Mouse (Mus musculus) intestine, postnatal 0 days (tissue): ENCODE data around the gene Uggt2. TPM values are rescaled to one million over a fixed set of nuclear protein-coding genes. Genes with fewer than 3 reads are reported as not detected.

Source experiments
- ATAC-seq: fragments of 200-750 bp; cut with Nextera tagmentation; 2 replicates; pipeline ENCODE4 v1.8.0; 2017; ENCODE audit warnings: mild to moderate bottlenecking, moderate TSS enrichment, moderate library complexity
- H3K27ac ChIP-seq: fragments of 300-500 bp; sonication (generic); 2 replicates; pipeline ENCODE4 v1.5.1; 2014; ENCODE audit warnings: mild to moderate bottlenecking, low read depth, low read length, moderate library complexity
- H3K27me3 ChIP-seq: fragments of 300-500 bp; sonication (generic); replicated peaks from 2 replicates; pipeline ENCODE4 v1.6.1; 2014; ENCODE audit warnings: low read length, mixed read lengths; ENCODE audit not compliant: control insufficient read depth, insufficient read depth
- H3K36me3 ChIP-seq: fragments of 300-500 bp; sonication (generic); 2 replicates; pipeline ENCODE4 v1.6.1; 2014; ENCODE audit warnings: mild to moderate bottlenecking, moderate library complexity; ENCODE audit not compliant: control insufficient read depth, insufficient read depth
- H3K4me1 ChIP-seq: fragments of 300-500 bp; sonication (generic); replicated peaks from 2 replicates; pipeline ENCODE4 v1.6.1; 2014; ENCODE audit warnings: antibody characterized with exemption, low read length, mixed read lengths; ENCODE audit not compliant: control insufficient read depth, insufficient read depth
- H3K4me2 ChIP-seq: fragments of 300-500 bp; sonication (generic); replicated peaks from 2 replicates; pipeline ENCODE4 v1.6.1; 2014; ENCODE audit warnings: low read depth, mild to moderate bottlenecking, moderate library complexity
- H3K4me3 ChIP-seq: fragments of 300-500 bp; sonication (generic); 2 replicates; pipeline ENCODE4 v1.5.1; 2014; ENCODE audit warnings: low read depth, low read length
- H3K9ac ChIP-seq: fragments of 300-500 bp; sonication (generic); 2 replicates; pipeline ENCODE4 v1.6.1; 2014; ENCODE audit warnings: mild to moderate bottlenecking, low read depth, low read length
- H3K9me3 ChIP-seq: fragments of 300-500 bp; sonication (generic); 2 replicates; pipeline ENCODE4 v1.6.1; 2016; ENCODE audit warnings: mixed run types; ENCODE audit not compliant: control insufficient read depth
- CTCF ChIP-seq: sonication (generic); IDR thresholded peaks from 2 replicates; pipeline ENCODE4 v1.5.1; 2016; ENCODE audit warnings: low read depth, mild to moderate bottlenecking, control low read depth, antibody characterized with exemption, moderate library complexity
- WGBS: fragments of 180-500 bp; shearing (Covaris S2); extraction: QIAGEN DNeasy Blood & Tissue Kit; methylation state at CpG from one replicate; pipeline ENCODE4 v1.1.7; 2014; 5-methylcytosine and 5-hydroxymethylcytosine counted together
- polyA plus RNA-seq: library from polyadenylated mRNA; unstranded; fragments of >200 nt; fragmentation: Nextera tagmentation; extraction: Ambion mirVana; gene quantifications from 2 replicates; pipeline ENCODE4 v1.2.1, GENCODE M21; 2015

The Uggt2 gene
- polyA plus RNA-seq, 1 experiment from 2014 or later = 1.6 TPM

DNA sequence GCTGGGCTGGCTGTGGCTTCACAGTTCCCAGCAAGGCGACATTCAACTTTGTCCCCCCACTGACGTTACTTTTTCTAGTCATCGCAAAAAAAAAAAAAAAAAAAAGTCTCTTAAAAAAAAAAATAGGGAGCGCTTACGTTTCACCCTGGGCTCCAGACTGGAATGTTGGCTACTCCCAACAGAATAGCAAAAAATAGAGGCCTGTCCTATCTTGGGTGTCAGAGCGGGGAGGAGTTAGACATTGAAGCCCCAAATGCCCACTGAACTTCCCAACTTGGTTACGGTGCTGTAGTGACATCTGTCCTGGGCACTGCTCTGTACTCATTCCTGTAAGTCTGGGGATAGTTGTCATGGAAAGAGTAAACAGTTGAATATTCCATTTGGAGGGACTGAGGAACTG is 160.7 kb downstream of the Uggt2 start:
- no peaks in the 10 kb centered on the region; the same call in 1 of the 2 replicates for H3K4me1 ChIP-seq
- no peaks in the 10 kb centered on the region for H3K36me3 ChIP-seq
- WGBS = 1% methylated on average over 7 of the region's 7 CpGs
- H3K9ac ChIP-seq = peak overlapping the region; percentile 100
- no peak for TF ChIP-seq CTCF
- H3K4me2 ChIP-seq = peak overlapping the region; percentile 86
- H3K27me3 ChIP-seq = no peaks in the 10 kb centered on the region
- no peaks in the 10 kb centered on the region for H3K9me3 ChIP-seq
- no peak for ATAC-seq
- peak overlapping the region; percentile 96 for H3K4me3 ChIP-seq
- peak overlapping the region; percentile 96 for H3K27ac ChIP-seq

DNA sequence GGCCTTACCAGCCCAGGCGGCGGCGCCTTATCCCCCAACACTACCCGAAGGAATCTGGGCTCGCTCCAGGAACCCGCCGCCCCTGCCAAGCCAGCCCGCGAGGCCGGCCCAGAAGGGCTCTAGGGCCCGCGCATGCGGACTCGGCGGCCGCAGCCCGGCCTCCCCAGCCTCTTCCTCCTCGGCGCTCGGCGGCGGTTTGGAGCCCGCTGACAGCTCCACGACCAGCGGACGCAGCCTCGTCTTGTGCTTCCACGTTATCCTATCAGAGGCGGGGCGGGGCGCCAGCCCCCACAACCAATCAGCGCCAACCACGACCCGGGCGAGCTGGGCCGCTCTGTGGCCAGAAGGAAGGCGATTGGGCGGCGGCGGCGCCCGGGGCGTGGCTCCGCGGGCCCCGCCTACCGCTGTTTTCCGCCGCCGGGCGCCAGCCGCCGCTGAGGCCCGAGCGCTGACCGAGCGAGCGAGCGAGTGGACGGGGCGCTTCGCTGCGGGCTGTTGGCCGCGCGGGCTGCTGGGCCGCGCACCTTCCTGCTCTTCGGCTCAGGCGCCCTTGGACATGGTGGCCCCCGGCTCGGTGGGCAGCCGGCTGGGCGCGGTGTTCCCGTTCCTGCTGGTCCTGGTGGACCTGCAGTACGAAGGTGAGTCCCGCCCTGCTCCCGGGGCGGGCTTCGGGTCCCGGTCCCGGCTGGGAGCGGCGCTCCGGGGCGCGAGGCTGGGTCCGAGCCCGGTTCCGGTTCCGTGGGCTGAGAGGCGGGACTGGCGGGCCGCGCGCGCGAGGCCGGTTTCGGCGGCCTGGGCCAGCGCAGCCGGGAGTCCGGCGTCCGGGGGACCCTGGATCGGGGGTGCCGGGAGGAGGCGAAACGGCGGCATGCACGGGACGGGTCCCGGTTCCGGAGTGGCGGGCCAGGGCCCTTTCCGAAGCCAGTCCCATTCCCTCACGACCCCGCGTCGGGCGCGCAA is 161.4 kb downstream of the Uggt2 start, which contains the start of gene Dnajc3:
Dnajc3 (plus strand) TSS at position 444 of the 960 bp plus-strand sequence.
- Histone ChIP-seq H3K4me3 (peak within 1 kb of the TSS; percentile 96), H3K36me3 (no peaks in the 10 kb centered on the region), H3K27ac (peak within 1 kb of the TSS; percentile 96), H3K27me3 (no peaks in the 10 kb centered on the region), H3K9ac (peak within 1 kb of the TSS; percentile 100), H3K4me1 (no peaks in the 10 kb centered on the region; the same call in 1 of the 2 replicates), H3K9me3 (no peaks in the 10 kb centered on the region), H3K4me2 (peak within 1 kb of the TSS; percentile 86)
- peak; percentile 99 for ATAC-seq
- peak; percentile 15; the same call in 1 of the 2 replicates for TF ChIP-seq CTCF
- under 1% methylated on average over 121 of the region's 124 CpGs for WGBS

DNA sequence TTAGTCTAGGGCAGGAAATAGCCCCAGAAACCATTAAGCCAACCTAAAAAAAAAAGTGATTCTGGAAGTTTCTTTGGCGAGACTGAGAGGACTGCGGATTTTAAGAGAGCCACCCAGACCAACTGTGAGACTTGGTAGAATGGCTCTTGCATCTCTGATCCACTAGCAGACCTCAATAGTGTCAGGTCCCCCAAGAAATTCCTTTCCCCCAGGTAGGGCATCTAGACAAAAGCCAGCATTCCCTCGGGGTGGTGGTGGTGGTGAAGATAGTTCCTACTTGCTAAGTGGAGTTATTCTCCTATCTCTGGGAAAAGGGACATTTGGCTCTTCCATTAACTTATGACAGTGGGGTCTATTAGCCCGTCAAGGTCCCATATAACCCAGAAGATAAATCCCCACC is 162.3 kb downstream of the Uggt2 start:
- no peaks in the 10 kb centered on the region for H3K9me3 ChIP-seq
- TF ChIP-seq CTCF = no peak
- no peaks in the 10 kb centered on the region for H3K27me3 ChIP-seq
- no peak overlapping the region; the same call in 1 of the 2 replicates for H3K27ac ChIP-seq
- WGBS = 42% methylated on average over 4 of the region's 4 CpGs
- H3K36me3 ChIP-seq = no peaks in the 10 kb centered on the region
- ATAC-seq = no peak
- peak overlapping the region; percentile 86 for H3K4me2 ChIP-seq
- 0 out of 2 replicates have a peak overlapping the region, but pooled peaks have one; percentile 40 for H3K9ac ChIP-seq
- H3K4me1 ChIP-seq = no peaks in the 10 kb centered on the region; the same call in 1 of the 2 replicates
- H3K4me3 ChIP-seq = peak overlapping the region; percentile 96

DNA sequence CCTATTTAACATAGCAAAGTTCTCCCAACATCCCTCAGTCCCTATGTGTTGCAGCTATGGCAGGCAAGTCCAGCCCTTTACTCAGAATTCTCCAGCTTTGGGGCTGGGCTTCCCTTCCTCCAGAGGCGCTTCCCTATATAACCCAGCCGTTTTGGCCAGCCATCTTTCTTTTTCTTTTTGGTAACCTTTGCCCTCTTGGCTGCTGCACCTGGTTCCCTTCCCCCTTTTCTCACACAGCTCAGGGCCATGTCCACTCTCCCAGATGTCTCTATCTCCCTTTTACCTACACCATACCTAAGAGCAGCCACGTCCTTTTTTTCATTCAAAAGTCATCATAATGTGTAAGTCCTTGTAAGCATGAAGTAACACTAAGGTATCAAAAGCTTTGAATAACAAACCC is 163.0 kb downstream of the Uggt2 start:
- WGBS = 52% methylated on average over 3 of the region's 3 CpGs
- Histone ChIP-seq H3K27ac (no peak overlapping the region), H3K4me3 (no peak overlapping the region), H3K27me3 (no peaks in the 10 kb centered on the region), H3K9ac (no peak overlapping the region), H3K36me3 (no peaks in the 10 kb centered on the region), H3K9me3 (no peaks in the 10 kb centered on the region), H3K4me2 (no peak overlapping the region), H3K4me1 (no peaks in the 10 kb centered on the region; the same call in 1 of the 2 replicates)
- no peak for TF ChIP-seq CTCF
- ATAC-seq = no peak

Other genes starting within 250 kb of the Uggt2 start
- 2.7 and 3.2 TPM in 2 replicates for gene Dzip1, start 174.0 kb downstream of the Uggt2 start, polyA plus RNA-seq
- gene Dnajc3, start 161.5 kb downstream of the Uggt2 start, polyA plus RNA-seq = 37.6 and 38.1 TPM in 2 replicates
- gene Hs6st3, start 38.9 kb upstream of the Uggt2 start, polyA plus RNA-seq = not detected in 2 replicates